Mouse (Mus musculus) spleen, adult 2 months (tissue): ENCODE measurements at regions not wholly inside any gene's neighbourhood (a gene's known extent, or its start where the extent isn't known, plus 50 kb on each side); places are given as distances from the start of the nearest gene placed in this dataset.

Source experiments
- DNase-seq, 2 experiments: peaks; one replicate each; pipeline versions ENCODE4 v3.0.0 to v3.0.0-alpha.2; 2012 to 2021; ENCODE audit warnings: low spot score in 2 of 2, low read depth in 1 of 2
- H3K27ac ChIP-seq: fragments of 200-500 bp; 2 replicates; pipeline ENCODE4 v1.5.1; 2012; ENCODE audit warnings: low read length, inconsistent platforms; ENCODE audit not compliant: insufficient read depth
- H3K27me3 ChIP-seq: fragments of 200-500 bp; 2 replicates; pipeline ENCODE4 v1.6.1; 2012; ENCODE audit warnings: mild to moderate bottlenecking, moderate library complexity, low read length, inconsistent platforms; ENCODE audit not compliant: control insufficient read depth, insufficient read depth
- H3K36me3 ChIP-seq: fragments of 200-500 bp; 2 replicates; pipeline ENCODE4 v1.6.1; 2012; ENCODE audit warnings: mild to moderate bottlenecking, low read length, inconsistent platforms; ENCODE audit not compliant: control insufficient read depth, insufficient read depth
- H3K4me1 ChIP-seq: fragments of 200-500 bp; 2 replicates; pipeline ENCODE4 v1.6.1; 2011; ENCODE audit warnings: inconsistent platforms; ENCODE audit not compliant: control insufficient read depth, insufficient read depth, insufficient read length
- H3K4me3 ChIP-seq: fragments of 200-500 bp; 2 replicates; pipeline ENCODE4 v1.5.1; 2011; ENCODE audit warnings: mild to moderate bottlenecking, inconsistent platforms; ENCODE audit not compliant: insufficient read depth, insufficient read length; ENCODE audit errors: extremely low read depth
- CTCF ChIP-seq: fragments of 200-500 bp; IDR thresholded peaks from 2 replicates; pipeline ENCODE4 v1.5.1; 2011; ENCODE audit warnings: mild to moderate bottlenecking, inconsistent platforms; ENCODE audit not compliant: insufficient read depth, insufficient read length, insufficient replicate concordance; ENCODE audit errors: extremely low read depth
- POLR2A ChIP-seq: fragments of 200-500 bp; IDR thresholded peaks from 2 replicates; pipeline ENCODE4 v1.6.1; 2011; ENCODE audit warnings: low read depth, low read length, inconsistent platforms
- WGBS: fragments of 180-500 bp; shearing (Covaris S2); methylation state at CpG from one replicate; pipeline ENCODE4 v1.1.7; 2018; 5-methylcytosine and 5-hydroxymethylcytosine counted together

DNA sequence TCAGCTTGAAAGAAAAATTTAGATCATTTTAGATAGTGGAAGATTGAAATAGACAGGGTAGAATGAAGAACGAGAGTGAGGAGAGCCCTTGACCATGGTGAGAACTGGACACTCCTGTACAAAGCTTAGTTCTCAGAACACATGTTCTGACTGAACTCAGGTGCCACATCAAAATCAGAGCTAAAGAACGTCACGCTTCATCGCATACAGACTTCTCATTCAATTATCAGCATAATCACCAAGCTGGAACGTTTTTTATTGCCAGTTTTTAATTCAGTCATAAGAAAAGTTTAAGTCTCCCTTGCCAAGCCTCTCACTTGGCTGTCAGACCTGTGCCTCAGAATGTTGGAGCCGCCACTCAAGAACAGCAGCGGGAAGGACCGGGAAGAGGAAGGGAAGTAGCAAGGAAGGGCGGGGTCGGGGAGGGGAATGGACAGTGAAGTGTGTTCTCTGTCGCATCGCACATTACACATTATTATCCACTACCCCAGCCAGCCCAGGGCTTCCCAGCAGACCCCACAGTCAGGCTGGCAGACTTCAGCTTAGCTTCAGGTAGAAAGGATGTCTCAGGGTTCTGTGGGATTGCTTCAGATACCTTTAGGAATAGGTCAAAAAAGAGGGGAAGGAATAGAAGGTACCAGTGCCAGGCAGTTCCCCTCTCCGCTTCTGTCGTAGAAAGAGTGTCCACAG lies 140.1 kb upstream of the Smim15 start:
- H3K36me3 ChIP-seq: no peaks in the 10 kb centered on the region
- H3K27me3 ChIP-seq: no peaks in the 10 kb centered on the region
- WGBS: 60% methylated on average over 14 of the region's 14 CpGs
- H3K4me1 ChIP-seq: peaks cover 9% of the 10 kb centered on the region; the same call in 1 of the 2 replicates
- DNase-seq: no peak
- no peak for TF ChIP-seq POLR2A
- no peak for TF ChIP-seq CTCF
- peak overlapping the region; percentile 31; the same call in 1 of the 2 replicates for H3K27ac ChIP-seq
- H3K4me3 ChIP-seq: no peak overlapping the region

GRCm38 (mm10) chr13:107903150-107903959 lies 140.9 kb upstream of the Smim15 start:
- Histone ChIP-seq H3K27me3 (no peaks in the 10 kb centered on the region), H3K4me3 (no peak overlapping the region), H3K4me1 (peaks cover 9% of the 10 kb centered on the region; the same call in 1 of the 2 replicates), H3K27ac (peak overlapping the region; percentile 93), H3K36me3 (no peaks in the 10 kb centered on the region)
- TF ChIP-seq POLR2A: no peak
- TF ChIP-seq CTCF: no peak
- DNase-seq: peak; percentile 14 to 49
- WGBS: 15% methylated on average over 9 of the region's 9 CpGs

- H3K4me3 ChIP-seq: no peak overlapping the region
- no peaks in the 10 kb centered on the region for H3K27me3 ChIP-seq
- H3K27ac ChIP-seq: peak overlapping the region; percentile 93
- TF ChIP-seq POLR2A: no peak
- TF ChIP-seq CTCF: no peak
- DNase-seq: no peak
- WGBS: 58% methylated on average over 5 of the region's 5 CpGs
- no peaks in the 10 kb centered on the region for H3K36me3 ChIP-seq
- H3K4me1 ChIP-seq: peaks cover 9% of the 10 kb centered on the region; the same call in 1 of the 2 replicates
Observed at GRCm38 (mm10) chr13:107902800-107903149, 141.5 kb upstream of the Smim15 start.

DNA sequence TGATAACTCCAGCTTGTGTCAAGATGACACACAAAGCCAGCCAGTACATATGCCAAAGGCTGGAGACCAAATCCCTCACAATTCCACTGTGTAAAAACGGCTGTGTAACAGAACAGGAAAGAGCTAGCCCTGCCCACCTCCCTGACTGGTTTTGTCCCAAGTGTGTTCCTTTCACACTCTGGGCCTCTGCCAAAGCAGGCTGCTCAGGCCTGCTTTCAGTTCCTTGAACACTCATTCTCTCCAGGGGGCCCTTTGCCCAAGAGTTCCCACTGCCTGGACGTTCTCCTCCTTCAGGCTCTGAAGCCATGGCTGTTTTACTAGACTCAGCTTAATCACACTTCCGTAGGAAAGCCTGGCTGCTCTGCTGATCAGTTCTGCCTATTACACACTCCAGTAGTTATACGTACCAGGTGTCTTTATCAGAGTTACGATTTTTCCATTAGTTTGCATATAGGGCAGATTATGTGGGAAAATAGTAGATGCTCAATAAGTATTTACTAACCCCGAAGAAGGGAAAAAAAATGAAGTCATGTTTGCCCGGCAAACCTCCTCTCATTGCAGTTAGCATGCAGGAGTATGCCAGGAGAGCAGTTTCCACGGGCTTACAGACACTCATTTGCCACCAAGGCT lies 144.5 kb upstream of the Smim15 start:
- DNase-seq: no peak
- Histone ChIP-seq H3K27me3 (no peaks in the 10 kb centered on the region), H3K36me3 (no peaks in the 10 kb centered on the region), H3K27ac (no peak overlapping the region), H3K4me3 (no peak overlapping the region), H3K4me1 (peaks cover 9% of the 10 kb centered on the region; the same call in 1 of the 2 replicates)
- TF ChIP-seq CTCF (no peak), POLR2A (no peak)
- WGBS: 60% methylated on average over 8 of the region's 8 CpGs

DNA sequence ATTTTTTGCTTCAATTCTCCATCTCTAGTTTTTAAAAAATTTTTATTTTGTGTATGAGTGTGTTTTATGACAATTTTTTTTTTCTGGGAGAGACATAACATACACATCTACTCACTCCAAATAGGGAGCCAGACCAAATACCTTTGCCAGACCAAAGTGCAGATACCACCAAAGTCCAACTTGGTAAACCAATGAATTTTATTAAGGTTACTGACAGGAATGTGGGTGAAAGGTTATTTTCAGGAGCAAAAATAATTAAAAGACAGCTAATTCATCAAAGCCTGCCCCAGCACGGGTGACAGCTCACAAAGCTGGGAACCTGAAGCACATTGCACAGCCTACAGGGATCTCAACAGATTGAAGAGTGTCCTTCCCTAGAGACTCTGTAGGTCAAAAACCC lies 146.6 kb upstream of the Smim15 start:
- no peaks in the 10 kb centered on the region for H3K4me1 ChIP-seq
- no peak for DNase-seq
- H3K36me3 ChIP-seq: no peaks in the 10 kb centered on the region
- TF ChIP-seq POLR2A: no peak
- no peaks in the 10 kb centered on the region for H3K27me3 ChIP-seq
- 87% methylated on average over 1 of the region's 1 CpGs for WGBS
- H3K4me3 ChIP-seq: no peak overlapping the region
- no peak overlapping the region for H3K27ac ChIP-seq

- TF ChIP-seq CTCF (no peak), POLR2A (no peak)
- peak in 1 of 2 experiments; percentile 23 for DNase-seq
- WGBS: 4% methylated on average over 3 of the region's 3 CpGs
- H3K27ac ChIP-seq: no peak overlapping the region
- H3K36me3 ChIP-seq: no peaks in the 10 kb centered on the region
- no peaks in the 10 kb centered on the region for H3K4me1 ChIP-seq
- H3K27me3 ChIP-seq: no peaks in the 10 kb centered on the region
- H3K4me3 ChIP-seq: no peak overlapping the region; the same call in 1 of the 2 replicates
Observed at GRCm38 (mm10) chr13:107897184-107897583, 147.1 kb upstream of the Smim15 start.
